Mouse (Mus musculus) mature B cell (primary cell): ENCODE measurements around the gene Slc16a1.

Experiments used
- in situ Hi-C: fragments of 300-500 bp; cut with MboI; formaldehyde crosslinking; loops from 2 replicates; pipeline ENCODE4 v1.14.3; 2019

The Slc16a1 gene

DNA sequence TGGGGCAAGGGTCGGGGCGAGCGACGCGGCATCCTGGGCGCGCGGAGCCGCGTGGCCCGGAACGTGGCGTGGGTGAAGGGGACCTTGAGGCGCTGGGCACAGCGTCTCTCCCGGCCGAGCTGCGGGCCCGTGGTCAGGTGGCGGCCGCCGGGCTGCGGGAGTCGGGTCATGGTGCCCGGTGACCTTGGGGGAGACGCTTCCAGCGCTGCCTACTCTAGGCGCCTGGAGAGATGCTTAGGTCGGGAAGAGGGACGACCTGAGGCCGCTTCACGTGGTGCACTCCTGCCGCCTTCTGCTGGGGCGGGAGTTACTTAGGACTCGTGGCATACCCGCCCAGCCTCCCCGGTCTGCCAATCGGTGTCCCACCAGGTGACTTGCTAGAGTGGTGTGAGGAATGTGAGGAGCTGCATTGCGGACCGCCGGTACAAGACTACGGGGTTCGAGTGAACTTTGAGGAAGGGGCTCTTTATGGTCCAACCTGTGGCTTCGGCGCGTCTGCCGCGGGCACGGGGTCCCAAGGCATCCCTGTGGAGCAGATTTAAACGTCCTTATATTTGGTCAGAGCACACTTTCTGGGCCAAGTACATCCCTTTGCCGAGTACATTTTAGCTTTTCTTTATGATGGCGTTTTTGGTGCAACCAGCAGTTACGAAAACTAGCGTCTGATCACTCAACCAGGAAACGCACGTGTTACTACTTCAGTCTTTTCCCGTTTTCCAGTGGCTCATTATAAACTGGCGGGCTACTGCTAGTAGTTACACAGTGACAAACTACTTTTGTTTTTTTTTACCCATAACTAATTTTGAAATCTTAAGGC is 672 bp downstream of the Slc16a1 start:
- in situ Hi-C loops: no loop called here

DNA sequence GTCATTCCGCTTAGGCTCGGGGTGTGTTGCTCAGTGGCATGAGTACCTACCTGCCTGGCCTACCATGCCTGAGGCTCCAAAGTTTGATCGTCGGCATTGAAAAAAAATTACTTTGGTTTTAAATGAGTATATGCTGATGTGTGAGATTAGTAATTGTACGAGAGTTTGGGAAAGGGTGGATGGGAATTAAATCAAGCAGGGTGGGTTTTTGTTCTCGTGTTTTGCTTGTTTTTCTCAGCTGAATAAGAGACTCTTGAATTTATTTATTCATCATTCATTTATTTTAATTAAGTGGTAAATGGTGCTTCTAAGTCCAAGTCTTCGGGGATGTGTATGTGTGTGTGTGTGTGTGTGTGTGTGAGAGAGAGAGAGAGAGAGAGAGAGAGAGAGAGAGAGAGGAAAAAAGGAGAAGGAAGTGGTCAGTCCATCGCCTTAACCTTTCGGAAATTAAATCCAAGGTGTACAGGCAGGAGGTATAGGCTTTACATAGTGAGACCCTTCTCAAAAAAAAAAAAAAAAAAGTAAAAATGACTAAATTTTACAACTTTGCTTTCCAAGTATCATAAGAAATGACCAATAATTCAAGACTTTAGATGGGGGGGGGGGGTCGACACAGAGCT is 1.4 kb downstream of the Slc16a1 start:
- in situ Hi-C loops: no loop called here

DNA sequence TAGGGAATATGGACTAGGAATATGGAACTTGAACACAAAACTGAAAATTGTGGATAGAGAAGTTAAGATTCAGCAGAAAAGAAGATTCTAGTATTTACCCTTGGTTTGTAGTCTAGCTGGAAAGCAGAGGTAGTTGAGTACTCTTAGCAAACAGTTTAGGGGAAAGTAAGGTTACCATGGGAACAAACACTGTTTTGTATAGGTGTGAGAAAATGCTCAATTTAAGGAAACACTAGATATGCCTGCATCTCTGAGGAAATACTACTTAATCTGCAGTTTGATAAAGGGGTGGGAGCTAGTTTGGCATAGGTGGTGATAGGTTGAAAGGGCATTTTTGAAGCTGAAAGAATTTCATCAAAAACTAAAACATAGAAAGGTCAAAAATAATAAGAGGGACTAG is 2.4 kb downstream of the Slc16a1 start:
- in situ Hi-C loops: no loop called here

DNA sequence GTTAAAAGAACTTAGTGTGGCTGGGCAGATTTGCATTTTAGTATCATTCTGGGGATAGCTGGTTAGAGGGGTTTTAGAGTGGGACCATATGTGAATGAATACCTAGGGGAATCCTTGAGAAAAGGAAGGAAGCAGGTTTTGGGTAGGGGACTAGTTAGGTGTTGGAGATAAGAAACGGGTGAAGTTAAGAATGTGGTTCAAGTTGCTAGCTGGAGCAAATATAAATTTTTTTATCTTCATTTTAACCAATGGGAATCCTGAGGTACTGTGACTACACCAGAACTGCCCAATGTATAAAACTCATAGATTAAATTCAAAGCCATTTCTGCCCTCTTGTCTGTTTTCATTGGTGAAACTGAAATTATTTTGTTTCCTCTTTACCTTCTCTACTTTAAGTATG is 2.8 kb downstream of the Slc16a1 start:
- in situ Hi-C loops: no loop called here

DNA sequence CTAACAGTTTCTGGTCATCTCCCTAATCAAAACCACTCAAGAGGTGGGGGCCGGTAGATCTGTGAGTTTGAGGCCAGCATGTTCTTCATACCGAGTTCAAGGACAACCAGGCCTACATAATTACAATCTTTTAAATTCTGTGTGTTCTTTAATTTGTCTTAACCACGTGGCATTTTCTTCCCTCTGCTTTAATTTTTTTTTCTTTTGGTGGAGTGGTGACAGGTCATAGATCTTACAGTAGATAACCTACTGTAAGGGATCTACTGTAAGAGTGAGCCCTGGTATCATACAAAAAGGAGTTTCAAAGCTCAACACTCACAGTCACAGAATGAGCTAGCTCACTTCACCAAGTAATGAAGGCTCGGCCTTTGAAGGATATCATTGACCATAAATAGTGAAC is 4.6 kb downstream of the Slc16a1 start:
- in situ Hi-C loops: no loop called here

DNA sequence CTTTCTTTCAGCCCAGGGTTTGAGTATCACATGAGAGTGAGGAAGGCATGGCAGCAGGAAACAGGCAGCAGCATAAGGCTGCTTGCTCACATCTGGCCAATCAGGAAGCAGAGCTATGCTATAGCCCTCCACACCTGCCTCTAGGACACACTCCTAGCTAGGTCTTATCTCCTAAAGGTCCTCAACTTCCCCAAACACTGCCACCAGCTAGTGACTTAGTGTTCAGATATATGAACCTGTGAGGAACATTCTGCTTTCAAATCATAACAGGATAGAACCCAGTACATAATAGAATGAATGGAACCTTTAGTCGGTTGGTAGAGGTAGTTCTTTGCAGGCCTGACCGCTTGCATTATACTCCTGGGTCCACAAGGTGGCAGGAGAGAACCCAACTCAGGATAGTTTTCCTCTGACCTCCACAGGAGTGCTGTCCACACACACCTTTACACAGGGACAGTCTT is 5.4 kb downstream of the Slc16a1 start:
- in situ Hi-C loops: no loop called here

DNA sequence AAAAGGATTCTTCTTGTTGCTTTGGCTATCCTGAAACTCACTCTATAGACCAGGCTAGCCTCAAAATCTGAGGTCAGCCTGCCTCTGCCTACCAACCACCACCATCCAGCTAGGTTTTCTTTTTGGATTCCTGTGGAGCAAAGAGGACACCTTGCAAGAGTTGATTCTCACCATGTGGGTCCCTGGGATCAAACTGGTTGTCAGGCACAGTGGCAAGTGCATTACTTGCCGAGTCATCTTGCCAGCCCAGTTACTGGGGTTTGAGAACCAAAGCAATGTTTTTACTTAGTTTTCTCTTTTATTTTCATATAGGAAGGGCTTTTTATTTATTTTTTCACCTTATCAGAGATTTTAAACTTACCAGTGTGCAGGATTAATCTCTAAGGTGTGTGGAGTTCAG is 5.9 kb downstream of the Slc16a1 start:
- in situ Hi-C loops: no loop called here

DNA sequence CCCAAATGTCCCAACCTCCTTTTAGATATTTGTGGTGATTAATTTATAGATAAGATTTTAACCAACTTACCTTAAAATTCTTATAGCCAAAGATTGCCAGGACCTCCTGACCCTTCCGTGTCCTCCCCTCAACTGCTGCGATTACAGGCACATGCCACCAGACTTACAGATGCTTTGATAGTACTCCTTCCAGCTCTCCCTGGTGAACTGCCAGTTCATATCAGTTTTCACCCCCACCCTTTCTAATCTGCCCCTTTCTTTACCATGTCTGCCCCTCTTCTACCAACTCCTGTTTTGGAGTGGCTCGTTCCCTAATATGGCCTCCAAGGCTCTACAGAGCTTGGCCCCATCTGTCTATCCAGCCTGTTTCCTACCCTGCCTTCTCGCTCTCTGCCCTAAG is 15.8 kb downstream of the Slc16a1 start:
- in situ Hi-C loops: no loop called here

DNA sequence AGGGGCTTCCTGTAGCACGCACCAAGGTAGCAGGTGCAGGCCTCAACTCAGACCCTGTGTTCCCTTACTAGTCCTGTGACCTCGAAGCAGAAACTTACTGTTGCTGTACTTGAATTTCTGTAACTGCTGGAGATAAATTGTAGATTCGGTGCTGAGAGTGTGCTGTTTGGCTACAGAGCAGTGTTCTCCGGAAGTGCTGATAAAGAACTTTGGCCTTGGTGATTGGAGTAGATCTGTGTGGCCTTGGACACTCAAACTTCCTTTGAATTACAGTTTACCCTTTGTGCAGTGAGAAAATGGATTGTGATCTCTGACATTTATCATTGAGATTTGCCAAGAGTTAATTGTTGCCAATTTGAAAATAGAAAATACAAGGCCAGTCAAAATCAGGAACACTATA is 16.5 kb downstream of the Slc16a1 start:
- in situ Hi-C loops: no loop called here

DNA sequence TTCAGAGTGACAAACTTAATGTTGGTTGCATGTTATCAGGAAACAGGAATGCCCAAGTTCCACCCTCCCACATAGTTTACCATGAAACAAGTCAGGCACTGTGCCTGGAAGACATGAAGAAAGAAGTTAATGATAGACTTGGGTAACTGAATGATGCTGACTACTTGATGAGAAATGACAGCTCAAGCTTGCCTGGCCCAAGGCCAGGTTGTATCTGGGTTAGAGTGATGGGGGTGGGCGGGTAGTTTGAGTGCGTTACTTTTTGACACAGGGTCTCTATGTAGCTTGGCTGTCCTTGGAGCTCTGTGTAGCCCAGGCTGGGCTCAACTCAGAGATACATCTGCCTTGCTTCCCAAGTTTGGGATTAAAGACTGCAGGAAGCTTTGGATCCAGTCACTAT is 20.2 kb downstream of the Slc16a1 start:
- in situ Hi-C loops: no loop called here

DNA sequence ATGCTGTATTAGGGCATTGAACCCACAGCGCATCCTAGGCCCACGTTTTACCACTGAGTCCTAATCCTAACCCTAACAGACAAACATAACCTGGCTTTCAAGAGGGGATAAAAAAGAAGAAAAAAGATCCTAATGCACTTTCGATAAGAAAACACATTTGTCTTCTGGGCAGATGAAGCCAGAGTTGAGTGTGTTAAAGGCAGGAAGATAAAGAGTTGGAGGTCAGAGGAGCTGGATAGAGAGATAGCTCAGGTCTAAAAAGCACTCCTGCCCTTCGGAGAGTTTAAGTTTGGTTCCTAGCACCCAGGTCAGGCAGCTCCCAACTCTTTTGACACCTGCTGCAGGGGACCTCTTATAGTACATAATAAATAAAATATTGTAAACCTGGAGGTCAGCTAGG is 21.3 kb downstream of the Slc16a1 start:
- in situ Hi-C loops: no loop called here

DNA sequence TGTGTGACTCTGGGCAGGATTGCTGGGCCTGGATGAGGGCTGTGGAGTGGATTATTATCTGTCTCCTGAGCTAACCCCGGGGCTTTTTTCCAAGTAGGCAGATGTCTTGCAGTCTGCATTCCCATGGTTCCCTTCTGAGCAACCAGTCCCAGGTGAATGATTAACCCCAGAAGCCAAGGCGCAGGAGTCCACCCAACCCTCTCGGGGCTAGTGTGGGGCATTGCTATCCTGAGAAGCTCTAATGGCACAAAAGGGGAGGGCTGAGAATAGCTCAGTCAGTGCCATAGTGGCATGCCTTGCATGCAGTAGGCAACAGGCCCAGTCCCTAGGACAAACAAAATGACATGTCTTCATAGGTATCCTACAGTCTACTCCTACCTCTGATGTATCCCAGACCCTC is 22.1 kb downstream of the Slc16a1 start:
- in situ Hi-C loops: no loop called here

DNA sequence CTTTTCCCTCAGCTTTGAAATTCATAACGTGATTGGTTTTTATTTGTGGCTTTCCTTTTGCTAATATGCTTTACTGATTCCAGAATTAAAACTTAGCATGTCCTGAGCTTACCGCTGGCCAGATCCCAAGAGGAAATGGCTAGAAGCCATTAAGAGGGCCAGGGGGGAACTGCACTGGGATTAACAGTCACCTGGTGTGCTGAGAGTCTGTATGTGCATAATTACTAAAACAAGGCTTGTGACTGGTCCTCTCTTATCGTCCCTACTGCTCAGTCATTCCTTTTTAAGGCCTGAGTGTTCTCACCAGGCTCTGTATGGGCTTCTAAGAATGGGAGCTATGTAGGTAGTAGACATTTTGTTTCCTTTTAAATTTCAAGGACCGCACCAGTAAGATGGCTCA is 23.5 kb downstream of the Slc16a1 start:
- in situ Hi-C loops: no loop called here

DNA sequence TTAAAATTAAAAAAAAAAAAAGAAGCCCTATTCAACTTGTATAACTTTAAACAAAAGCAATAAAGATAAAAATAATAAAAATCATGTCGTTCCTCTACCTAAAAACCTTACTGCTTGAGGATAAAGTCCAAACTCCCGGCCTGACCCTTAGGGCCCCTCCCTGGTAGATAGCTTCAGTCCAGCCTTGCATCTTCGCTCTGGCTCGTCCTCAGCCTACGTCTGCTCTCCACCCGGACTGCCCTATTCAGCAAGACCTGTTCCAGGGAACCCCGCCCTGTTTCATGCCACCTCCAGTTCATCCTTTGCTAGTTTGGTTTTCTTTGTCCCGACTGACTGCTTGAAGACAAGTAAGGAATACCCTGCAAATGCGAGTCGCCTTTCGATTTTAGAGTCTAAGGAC is 24.5 kb downstream of the Slc16a1 start:
- in situ Hi-C loops: no loop called here

DNA sequence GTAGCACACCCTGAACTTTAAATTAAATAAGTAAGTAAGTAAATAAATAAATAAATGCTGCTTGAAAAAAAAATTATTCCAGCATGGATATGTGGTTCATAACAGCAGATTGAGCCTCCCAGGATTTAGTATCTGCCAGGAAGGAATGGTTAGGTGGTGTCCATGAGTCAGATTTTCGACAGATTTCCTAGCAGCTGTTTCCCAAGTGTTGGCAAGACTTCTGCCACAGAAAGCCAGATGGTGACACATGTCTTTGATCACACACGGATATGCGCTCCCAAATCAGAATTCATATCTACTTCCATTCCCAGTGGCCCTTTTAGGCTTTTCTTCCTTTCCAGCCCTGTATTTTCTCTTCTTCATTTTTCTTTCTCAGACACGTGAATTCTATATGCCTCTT is 28.5 kb downstream of the Slc16a1 start:
- in situ Hi-C loops: no loop called here

DNA sequence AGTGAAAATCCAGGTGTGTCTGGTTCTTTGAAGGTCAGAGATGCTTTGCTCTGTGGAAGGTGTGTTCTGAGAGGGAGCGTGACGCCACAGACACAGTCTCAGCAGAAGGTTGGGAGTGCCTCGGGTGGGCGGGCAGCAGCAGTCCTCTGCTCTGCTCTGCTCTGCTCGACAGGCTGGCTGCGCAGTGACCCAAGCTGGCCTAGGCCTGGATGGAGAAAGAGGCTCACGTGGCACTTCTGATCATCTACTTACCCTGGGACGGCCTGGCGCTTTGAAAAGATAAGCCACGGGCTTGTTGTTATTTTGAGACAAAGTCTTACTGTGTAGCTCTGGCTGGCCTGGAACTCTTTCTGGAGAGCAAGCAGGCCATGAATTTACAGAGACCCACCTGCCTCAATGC is 29.0 kb downstream of the Slc16a1 start:
- in situ Hi-C loops: no loop called here

DNA sequence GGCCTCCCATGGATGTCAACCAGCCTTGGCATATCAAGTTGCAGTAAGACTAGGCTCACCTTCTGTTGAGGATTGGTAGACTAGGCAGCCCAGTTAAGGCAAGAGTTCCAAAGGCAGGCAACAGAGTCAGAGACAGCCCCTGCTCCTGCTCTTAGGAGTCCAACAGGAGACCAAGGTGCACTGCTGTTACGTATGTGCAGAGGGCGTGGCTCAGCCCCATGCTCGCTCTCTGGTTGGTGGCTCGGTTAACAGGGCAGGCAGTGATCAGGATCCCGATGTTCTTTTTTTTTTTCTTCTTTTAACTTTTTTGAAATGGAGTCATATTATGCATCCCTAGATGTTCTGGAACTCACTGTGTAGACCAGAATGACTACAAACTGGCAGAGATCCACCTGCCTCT is 30.5 kb downstream of the Slc16a1 start:
- in situ Hi-C loops: no loop called here

DNA sequence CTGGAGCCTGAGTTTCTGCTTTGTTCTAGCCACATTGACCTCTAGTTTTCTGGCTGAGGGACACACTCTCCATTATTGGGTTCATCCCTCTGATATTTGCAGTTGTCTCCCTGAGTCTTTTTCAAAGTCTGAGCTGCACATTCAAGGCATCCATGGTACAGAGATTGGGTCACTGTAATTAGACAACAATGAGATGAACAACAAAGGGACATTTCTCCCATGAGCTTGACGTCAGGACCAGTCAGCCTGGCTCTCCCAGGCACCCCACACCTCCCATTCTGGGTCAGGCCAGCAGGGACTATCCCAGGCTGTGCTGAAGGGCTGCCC is 31.4 kb downstream of the Slc16a1 start:
- in situ Hi-C loops: loop anchor here (10.0 kb wide), 1 partner anchor 155 kb away; the partner anchor contains the start of gene Lrig2

DNA sequence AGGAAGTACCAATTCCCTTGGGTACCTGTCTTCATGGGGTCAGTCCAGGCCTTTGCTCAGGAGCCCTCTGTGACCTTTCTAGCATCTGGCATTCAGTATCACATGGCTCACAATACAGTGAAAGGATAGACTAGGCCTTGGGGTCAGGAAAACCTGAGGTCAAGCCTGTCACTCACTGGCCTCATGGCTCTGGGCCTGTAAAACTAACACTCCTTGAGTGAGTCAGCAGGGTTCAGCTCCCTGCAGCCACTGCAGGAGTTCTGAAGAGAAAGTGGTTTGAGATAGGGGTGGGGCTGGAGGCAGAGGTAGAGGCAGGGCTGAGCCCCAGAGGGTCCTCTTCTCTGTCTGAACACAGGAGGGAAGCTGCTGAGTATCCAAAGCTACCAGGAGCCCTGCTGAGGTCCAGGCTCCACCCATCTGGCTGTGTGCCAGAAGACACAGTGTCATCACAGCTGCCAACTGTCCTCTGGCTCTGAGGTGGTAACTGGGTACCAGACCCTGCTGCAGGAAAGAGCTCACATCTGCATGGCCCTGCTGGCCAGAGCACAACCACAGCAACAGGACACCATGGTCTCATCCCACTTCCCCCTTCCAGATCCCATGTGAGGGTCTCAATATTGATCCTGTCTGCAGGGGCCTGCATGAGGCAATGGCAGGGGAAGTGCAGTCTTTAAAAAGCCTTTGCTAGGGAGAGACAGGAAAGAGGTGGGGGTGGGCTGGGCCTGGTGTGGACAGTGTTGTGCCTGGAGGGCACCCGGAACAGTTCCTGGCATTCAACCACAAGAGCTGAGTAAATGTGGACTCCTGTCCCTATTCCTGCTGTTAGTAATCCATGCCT is 31.9 kb downstream of the Slc16a1 start:
- in situ Hi-C loops: loop anchor here (10.0 kb wide), 1 partner anchor 156 kb away; the partner anchor contains the start of gene Lrig2

DNA sequence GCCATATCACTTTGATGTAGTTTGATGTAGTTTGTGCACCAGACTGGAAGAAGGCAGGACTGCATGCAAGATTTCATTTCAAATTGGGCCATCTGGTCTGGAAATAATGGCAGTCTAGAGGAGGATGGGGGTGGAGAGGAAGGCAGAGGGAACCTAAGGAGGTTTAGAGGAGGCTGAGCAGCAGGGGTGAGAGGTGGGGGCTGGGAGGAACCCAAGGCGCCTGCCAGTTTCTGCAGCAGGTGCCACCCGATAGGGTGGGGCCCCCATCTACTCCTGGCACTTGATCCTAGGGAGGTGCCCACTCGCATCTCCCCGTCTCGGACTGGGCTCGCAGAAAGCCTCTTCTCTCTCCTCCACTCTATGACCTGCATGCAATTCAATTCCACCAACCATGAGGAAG is 33.1 kb downstream of the Slc16a1 start:
- in situ Hi-C loops: loop anchor here (10.0 kb wide), 1 partner anchor 157 kb away; the partner anchor contains the start of gene Lrig2

DNA sequence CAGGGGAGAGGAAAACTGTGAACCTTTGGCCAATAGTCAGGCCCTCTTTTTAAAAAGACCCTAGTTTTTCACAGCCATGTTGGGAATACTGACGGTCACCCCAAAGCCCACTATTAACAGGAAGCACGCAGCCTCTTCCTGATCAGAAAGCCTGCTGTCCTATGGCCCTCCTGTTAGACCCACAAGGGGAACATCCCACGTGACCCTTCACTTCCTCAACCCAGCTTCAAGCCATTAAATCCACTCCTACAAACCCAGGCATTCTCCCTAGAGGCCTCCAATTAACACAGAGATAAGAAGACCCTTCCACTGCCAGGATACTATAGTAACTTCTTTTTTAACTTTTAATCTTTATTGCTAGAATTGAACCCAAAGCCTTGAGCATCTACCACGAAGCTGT is 33.6 kb downstream of the Slc16a1 start:
- in situ Hi-C loops: loop anchor here (10.0 kb wide), 1 partner anchor 157 kb away; the partner anchor contains the start of gene Lrig2

DNA sequence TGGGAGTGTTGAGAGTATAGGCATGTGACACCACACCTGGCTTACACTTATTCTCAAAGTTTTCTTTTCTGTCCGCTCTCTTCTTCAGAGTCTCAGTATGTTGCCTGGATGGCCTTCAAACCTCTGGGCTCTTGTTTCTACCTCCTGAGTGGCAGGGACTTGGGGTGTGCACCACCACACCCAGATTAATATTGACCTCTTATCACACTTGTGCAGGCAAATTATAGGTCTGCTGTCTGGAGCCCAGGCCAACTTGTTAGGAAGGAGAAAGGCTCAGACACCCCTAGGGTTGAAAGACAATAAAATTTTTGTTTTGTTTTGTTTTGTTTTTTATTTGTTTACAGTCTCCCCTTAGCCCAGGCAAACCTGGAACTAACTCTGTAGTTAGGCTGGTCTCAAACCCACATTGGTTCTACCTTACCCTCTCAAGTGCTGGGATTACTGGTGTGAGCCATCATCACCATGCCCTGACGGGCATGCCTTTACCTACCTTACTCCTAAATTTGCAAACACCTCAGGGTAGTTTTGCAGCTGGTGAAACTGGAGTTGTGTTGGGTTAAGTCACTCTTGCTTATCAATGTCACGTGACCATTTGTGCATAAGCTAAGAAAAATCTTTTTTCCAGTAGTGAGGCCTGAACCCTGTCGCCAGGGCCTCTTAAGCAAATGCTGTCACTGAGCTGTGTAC is 35.3 kb downstream of the Slc16a1 start:
- in situ Hi-C loops: loop anchor here (10.0 kb wide), 1 partner anchor 159 kb away; the partner anchor contains the start of gene Lrig2
